Mouse (Mus musculus) megakaryocyte, embryonic 14.5 days (primary cell): ENCODE results near the gene Gtpbp3. TPM values are rescaled to one million over a fixed set of nuclear protein-coding genes. Genes with fewer than 3 reads are reported as not detected.

Source experiments
- H3K27me3 ChIP-seq: replicated peaks from 2 replicates; pipeline ENCODE3; 2012; ENCODE audit warnings: inconsistent platforms
- H3K36me3 ChIP-seq: replicated peaks from 2 replicates; pipeline ENCODE3; 2012; ENCODE audit warnings: low read length, inconsistent platforms, mixed read lengths
- H3K4me1 ChIP-seq: 2 replicates; pipeline ENCODE4 v1.6.1; 2012; ENCODE audit warnings: inconsistent platforms
- H3K4me3 ChIP-seq: replicated peaks from 2 replicates; pipeline ENCODE3; 2012; ENCODE audit warnings: moderate library complexity, mild to moderate bottlenecking, inconsistent platforms
- H3K9me3 ChIP-seq: 2 replicates; pipeline ENCODE4 v1.6.1; 2012; ENCODE audit warnings: inconsistent platforms
- FLI1 ChIP-seq: IDR thresholded peaks from 2 replicates; pipeline ENCODE4 v1.6.1; 2012; ENCODE audit warnings: low read length, inconsistent platforms, mixed read lengths
- GATA1 ChIP-seq: IDR thresholded peaks from 3 replicates; pipeline ENCODE4 v1.6.1; 2012; ENCODE audit warnings: mixed read lengths, low read length, inconsistent platforms, borderline replicate concordance
- polyA plus RNA-seq: library from polyadenylated mRNA; stranded (reverse); fragments of >175 nt; gene quantifications from 2 replicates; pipeline ENCODE4 v1.2.3, GENCODE M21; 2012; ENCODE audit warnings: low replicate concordance; ENCODE audit not compliant: insufficient read depth

The Gtpbp3 gene
- polyA plus RNA-seq, 1 experiment: 17.4 TPM

GRCm38 (mm10) chr8:71461152-71461840 is 26.6 kb upstream of the Gtpbp3 start:
- H3K4me1 ChIP-seq: peaks cover 64% of the 10 kb centered on the region
- no peak for TF ChIP-seq GATA1
- H3K9me3 ChIP-seq: no peaks in the 10 kb centered on the region
- no peak overlapping the region for H3K4me3 ChIP-seq
- peaks cover 4% of the 10 kb centered on the region for H3K27me3 ChIP-seq
- H3K36me3 ChIP-seq: peaks cover 51% of the 10 kb centered on the region

GRCm38 (mm10) chr8:71462191-71462590 is 25.7 kb upstream of the Gtpbp3 start:
- no peak for TF ChIP-seq FLI1
- TF ChIP-seq GATA1: no peak
- H3K9me3 ChIP-seq: no peaks in the 10 kb centered on the region
- H3K36me3 ChIP-seq: peaks cover 54% of the 10 kb centered on the region
- H3K4me1 ChIP-seq: peaks cover 58% of the 10 kb centered on the region
- peaks cover 4% of the 10 kb centered on the region for H3K27me3 ChIP-seq
- peak overlapping the region; percentile 96 for H3K4me3 ChIP-seq

GRCm38 (mm10) chr8:71462786-71463185 is 25.1 kb upstream of the Gtpbp3 start:
- Histone ChIP-seq H3K4me3 (peak overlapping the region; percentile 96), H3K27me3 (peaks cover 4% of the 10 kb centered on the region), H3K36me3 (peaks cover 53% of the 10 kb centered on the region), H3K9me3 (no peaks in the 10 kb centered on the region), H3K4me1 (peaks cover 52% of the 10 kb centered on the region)
- no peak for TF ChIP-seq FLI1
- no peak for TF ChIP-seq GATA1

GRCm38 (mm10) chr8:71463188-71464033 is 24.5 kb upstream of the Gtpbp3 start, which contains the start of gene Abhd8:
Gene Abhd8 (minus strand): TSS chr8:71463655.
- Histone ChIP-seq H3K9me3 (no peaks in the 10 kb centered on the region), H3K27me3 (no peaks in the 10 kb centered on the region), H3K4me3 (peak within 1 kb of the TSS; percentile 96), H3K4me1 (peaks cover 48% of the 10 kb centered on the region), H3K36me3 (peaks cover 47% of the 10 kb centered on the region)
- 0 out of 3 replicates have a peak, but pooled peaks have one; percentile 35 for TF ChIP-seq GATA1
- TF ChIP-seq FLI1: no peak

GRCm38 (mm10) chr8:71464513-71465500 is 23.1 kb upstream of the Gtpbp3 start, which contains the start of gene Mrpl34:
Gene Mrpl34 (plus strand): TSS chr8:71464959.
- Histone ChIP-seq H3K9me3 (no peaks in the 10 kb centered on the region), H3K27me3 (no peaks in the 10 kb centered on the region), H3K4me3 (peak within 1 kb of the TSS; percentile 96), H3K4me1 (peaks cover 51% of the 10 kb centered on the region), H3K36me3 (peaks cover 35% of the 10 kb centered on the region)
- TF ChIP-seq GATA1 (no peak), FLI1 (no peak)

- H3K4me3 ChIP-seq: peak overlapping the region; percentile 96
- peaks cover 37% of the 10 kb centered on the region for H3K36me3 ChIP-seq
- no peaks in the 10 kb centered on the region for H3K27me3 ChIP-seq
- H3K4me1 ChIP-seq: peaks cover 60% of the 10 kb centered on the region
- TF ChIP-seq FLI1: no peak
- TF ChIP-seq GATA1: no peak
- H3K9me3 ChIP-seq: no peaks in the 10 kb centered on the region
Measured at GRCm38 (mm10) chr8:71465733-71466132, 22.2 kb upstream of the Gtpbp3 start.

GRCm38 (mm10) chr8:71466198-71466597 is 21.7 kb upstream of the Gtpbp3 start:
- H3K27me3 ChIP-seq: no peaks in the 10 kb centered on the region
- peaks cover 37% of the 10 kb centered on the region for H3K36me3 ChIP-seq
- H3K9me3 ChIP-seq: no peaks in the 10 kb centered on the region
- H3K4me3 ChIP-seq: no peak overlapping the region
- TF ChIP-seq GATA1 (no peak), FLI1 (no peak)
- H3K4me1 ChIP-seq: peaks cover 62% of the 10 kb centered on the region

GRCm38 (mm10) chr8:71467201-71467600 is 20.7 kb upstream of the Gtpbp3 start:
- Histone ChIP-seq H3K4me3 (no peak overlapping the region), H3K27me3 (no peaks in the 10 kb centered on the region), H3K36me3 (peaks cover 39% of the 10 kb centered on the region), H3K9me3 (no peaks in the 10 kb centered on the region), H3K4me1 (peaks cover 69% of the 10 kb centered on the region)
- no peak for TF ChIP-seq FLI1
- TF ChIP-seq GATA1: no peak

GRCm38 (mm10) chr8:71468001-71468400 is 19.9 kb upstream of the Gtpbp3 start:
- H3K9me3 ChIP-seq: no peaks in the 10 kb centered on the region
- TF ChIP-seq GATA1 (no peak), FLI1 (no peak)
- H3K4me1 ChIP-seq: peaks cover 65% of the 10 kb centered on the region
- H3K27me3 ChIP-seq: no peaks in the 10 kb centered on the region
- peaks cover 47% of the 10 kb centered on the region for H3K36me3 ChIP-seq
- no peak overlapping the region for H3K4me3 ChIP-seq
